Mouse (Mus musculus): ENCODE data around the gene Adra2a.

The Adra2a gene

DNA sequence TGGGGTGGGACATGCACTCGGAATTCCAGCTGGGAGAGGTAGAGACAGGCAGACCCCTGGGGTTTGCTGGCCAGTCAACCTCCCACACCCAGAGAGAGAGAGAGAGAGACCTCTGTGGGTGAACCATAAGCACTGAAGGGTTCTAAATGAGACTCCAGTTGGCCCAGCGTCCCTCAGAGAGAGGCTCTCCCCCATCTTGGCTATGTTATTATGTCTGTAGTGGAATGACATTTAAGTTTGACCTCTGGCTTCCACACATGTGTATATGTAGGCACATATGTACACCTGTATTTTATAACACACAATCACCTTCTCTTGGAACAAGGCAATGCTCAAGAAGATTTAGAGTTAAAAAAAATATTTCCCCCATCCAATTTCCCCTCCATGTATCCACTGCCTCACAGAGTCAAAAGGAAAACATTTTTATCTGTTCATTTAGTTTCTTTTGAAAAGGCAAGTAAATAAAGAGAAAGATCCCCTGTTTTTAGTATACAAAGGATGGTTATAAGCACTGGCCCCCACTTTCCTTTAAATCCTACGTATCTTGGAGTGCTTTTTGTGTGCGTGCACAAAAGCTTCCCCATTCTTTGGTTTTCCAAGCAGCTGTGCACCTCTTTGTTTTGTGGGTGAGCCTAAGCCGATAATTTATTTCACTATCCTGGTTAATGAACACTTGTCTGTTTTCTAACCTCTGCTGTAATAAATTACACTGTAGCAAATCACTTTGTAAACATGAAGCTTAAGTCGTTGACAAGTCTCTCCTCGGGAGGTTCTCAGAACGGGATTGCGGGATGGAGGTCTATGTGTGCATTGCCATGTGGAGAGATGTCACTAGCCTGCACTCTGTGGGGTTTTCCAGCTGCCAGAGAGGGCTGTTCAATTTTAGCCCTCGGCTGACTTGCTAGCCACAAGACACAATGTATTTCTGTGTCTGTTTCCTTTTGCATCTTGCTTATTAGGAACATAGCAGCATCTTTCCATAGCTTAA is 32.7 kb downstream of the Adra2a start:
- DNase-seq (ENCODE audit: low spot score in 2 of 2), result no peak

DNA sequence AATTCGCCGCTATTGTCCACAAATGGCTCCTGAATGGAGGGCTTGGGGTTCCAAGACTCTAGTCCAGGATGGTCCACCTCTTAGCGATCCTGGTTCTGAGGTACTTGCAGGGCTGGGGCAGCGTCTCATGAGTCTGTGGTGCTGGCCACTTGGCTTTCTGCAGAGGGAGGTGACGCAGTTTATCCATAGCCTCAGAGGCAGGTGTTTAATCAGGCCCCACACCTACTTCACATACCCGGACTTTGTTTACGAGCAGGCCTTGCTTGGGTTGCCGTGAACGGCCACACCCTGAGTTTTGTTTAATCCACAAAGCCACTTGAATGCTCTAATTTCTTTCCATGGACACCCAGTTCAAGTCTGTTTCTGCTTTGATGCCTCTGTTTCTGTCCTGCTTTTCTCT is 37.4 kb downstream of the Adra2a start:
- DNase-seq (ENCODE audit: low spot score in 2 of 2), result no peak

DNA sequence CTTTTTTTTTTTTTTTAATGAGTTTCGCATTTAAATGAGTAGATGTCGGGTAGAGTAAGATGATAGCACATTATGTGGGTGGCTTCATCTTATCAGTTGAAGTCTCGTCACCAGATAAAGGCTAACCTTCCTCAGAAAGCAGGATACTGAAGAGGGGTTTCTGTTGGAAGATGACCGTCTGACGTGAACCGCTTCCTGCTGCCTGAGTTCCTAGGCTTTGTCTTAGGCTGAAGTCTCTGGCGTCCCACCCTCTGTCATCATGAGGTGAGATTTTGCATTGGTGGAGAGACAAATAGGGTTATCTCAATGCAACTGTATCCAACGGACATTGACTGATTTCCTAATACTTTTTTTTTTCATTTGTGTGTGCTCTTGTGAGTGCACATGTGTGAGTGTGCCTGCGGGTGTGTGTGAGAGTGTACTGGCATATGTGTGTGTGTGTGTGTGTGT is 37.8 kb downstream of the Adra2a start:
- DNase-seq (ENCODE audit: low spot score in 2 of 2), result no peak

DNA sequence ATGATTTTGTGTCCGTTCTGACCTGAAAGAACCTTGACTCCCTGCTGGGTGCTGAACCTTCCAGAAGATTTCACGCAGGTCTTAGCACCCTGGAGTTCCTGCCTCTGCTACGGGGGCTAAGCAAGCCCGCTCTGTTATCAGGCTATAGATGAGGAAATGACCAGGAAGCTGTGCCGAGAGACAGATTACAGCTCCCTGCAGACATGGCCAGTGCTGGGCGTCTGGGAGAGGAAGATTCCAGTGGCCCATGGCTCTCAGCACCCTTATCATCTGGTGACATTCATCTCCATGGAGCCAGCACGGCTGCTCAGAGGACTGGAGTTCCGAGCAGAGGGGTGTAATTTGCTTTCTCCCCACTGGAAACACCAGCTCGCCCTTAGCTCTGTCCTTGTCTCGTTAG is 43.4 kb downstream of the Adra2a start:
- DNase-seq (ENCODE audit: low spot score in 2 of 2), result no peak

DNA sequence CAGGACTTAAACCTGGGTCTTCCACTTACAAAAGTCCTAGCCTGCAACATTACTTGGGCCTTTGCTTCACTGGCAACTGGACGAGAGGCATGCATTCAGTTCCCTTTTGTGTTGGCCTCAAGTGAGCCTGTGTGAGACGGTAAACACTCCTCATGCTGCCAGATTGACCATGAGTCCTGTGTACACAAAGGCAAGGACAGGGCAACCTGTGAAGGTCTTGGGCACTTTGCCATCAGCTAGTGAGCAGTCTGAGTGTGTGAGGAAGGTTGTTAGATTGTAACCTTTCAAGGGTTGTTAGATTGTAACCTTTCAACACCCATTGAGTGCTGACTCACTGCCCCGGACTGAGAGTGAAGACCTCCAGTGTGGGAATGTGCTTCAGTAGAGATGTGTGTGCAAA is 49.6 kb downstream of the Adra2a start:
- DNase-seq (ENCODE audit: low spot score in 2 of 2), result no peak

DNA sequence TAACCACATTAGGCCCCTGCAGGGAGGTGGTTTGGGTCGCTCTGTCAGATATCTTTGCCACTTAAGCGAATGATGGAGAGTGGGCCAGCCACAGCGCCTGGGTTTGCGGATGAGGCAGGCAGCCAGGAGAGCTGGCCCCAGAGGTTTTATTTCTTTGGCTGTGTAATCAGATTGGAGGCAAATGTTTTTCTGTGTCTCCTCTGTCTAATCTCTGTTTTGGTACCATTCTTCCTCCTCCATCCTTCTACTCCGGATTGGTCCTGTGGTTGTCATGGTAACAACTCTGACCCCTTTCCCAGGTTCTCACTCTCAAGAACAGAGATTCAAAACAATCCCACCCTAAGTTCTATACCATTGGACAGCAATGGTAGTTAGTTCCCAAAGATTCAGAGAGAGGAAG is 51.8 kb downstream of the Adra2a start:
- no peak for DNase-seq (ENCODE audit: low spot score in 2 of 2)

DNA sequence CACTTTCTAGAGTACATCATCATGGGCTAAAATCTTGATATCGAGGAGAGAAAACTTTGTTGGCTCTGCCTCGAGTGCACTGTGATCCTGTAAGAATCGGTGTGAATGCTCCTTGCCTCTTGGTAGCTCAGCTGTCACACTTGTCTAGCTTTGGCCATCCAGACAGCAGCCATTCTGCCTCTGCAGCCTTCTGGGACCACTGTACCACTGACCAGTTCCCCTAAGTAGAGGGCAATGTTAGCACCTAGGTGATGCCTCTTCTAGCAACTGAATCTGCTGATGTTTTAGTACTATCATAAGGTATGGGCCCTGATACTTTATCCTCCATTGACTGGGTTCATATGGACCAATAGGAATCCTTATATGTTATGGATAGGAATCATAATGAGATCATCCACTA is 54.4 kb downstream of the Adra2a start:
- DNase-seq (ENCODE audit: low spot score in 2 of 2), result no peak
